Mouse (Mus musculus) adrenal gland, adult 2 months (tissue): ENCODE data around the gene Hyls1. TPM values are rescaled to one million over a fixed set of nuclear protein-coding genes. Genes with fewer than 3 reads are reported as not detected.

Source experiments
- DNase-seq: peaks from one replicate; pipeline ENCODE4 v3.0.0; 2021
- polyA plus RNA-seq: library from polyadenylated mRNA; depleted of rRNA; stranded (reverse); fragments of >200 nt; gene quantifications from 2 replicates; pipeline ENCODE4 v1.2.3, GENCODE M21; 2012
- total RNA-seq, 2 experiments: library from RNA; stranded (reverse); gene quantifications; 2 replicates each; pipeline ENCODE4 v1.2.3; 2021

Hyls1 gene
- total and polyA plus RNA-seq, 3 experiments, result 0.53 to 3.9 (median 3.6) TPM

- DNase-seq, result no peak
Measured at GRCm38 (mm10) chr9:35543099-35543860, 26.9 kb downstream of the Hyls1 start.

GRCm38 (mm10) chr9:35541941-35542340 lies 28.3 kb downstream of the Hyls1 start:
- no peak for DNase-seq

GRCm38 (mm10) chr9:35541488-35541887 lies 28.7 kb downstream of the Hyls1 start:
- peak; percentile 64 for DNase-seq

GRCm38 (mm10) chr9:35541024-35541423 lies 29.2 kb downstream of the Hyls1 start:
- no peak for DNase-seq

- DNase-seq, result no peak
Measured at GRCm38 (mm10) chr9:35539001-35539750, 31.0 kb downstream of the Hyls1 start.

GRCm38 (mm10) chr9:35535876-35536275 lies 34.3 kb downstream of the Hyls1 start:
- DNase-seq, result no peak

GRCm38 (mm10) chr9:35535110-35535509 lies 35.1 kb downstream of the Hyls1 start:
- DNase-seq, result peak; percentile 24

- DNase-seq, result no peak
Measured at GRCm38 (mm10) chr9:35533266-35533665, 36.9 kb downstream of the Hyls1 start.

- DNase-seq, result no peak
Measured at GRCm38 (mm10) chr9:35529796-35530195, 40.4 kb downstream of the Hyls1 start.

- DNase-seq, result no peak
Measured at GRCm38 (mm10) chr9:35529141-35529540, 41.1 kb downstream of the Hyls1 start.

- peak; percentile 64 for DNase-seq
Measured at GRCm38 (mm10) chr9:35523941-35524411, 46.2 kb downstream of the Hyls1 start.

- DNase-seq, result peak; percentile 23
Measured at GRCm38 (mm10) chr9:35523541-35523940, 46.7 kb downstream of the Hyls1 start.

- DNase-seq, result no peak
Measured at GRCm38 (mm10) chr9:35522821-35523515, 47.2 kb downstream of the Hyls1 start.

GRCm38 (mm10) chr9:35522241-35522640 lies 48.0 kb downstream of the Hyls1 start:
- no peak for DNase-seq

GRCm38 (mm10) chr9:35520631-35521348 lies 49.4 kb downstream of the Hyls1 start:
- DNase-seq, result no peak

GRCm38 (mm10) chr9:35518169-35518568 lies 52.0 kb downstream of the Hyls1 start, which contains the start of gene Gm1113:
Gene Gm1113 (minus strand): TSS chr9:35518269.
- DNase-seq, result no peak

- DNase-seq, result no peak
Measured at GRCm38 (mm10) chr9:35516711-35517110, 53.5 kb downstream of the Hyls1 start.

GRCm38 (mm10) chr9:35516182-35516581 lies 54.0 kb downstream of the Hyls1 start:
- DNase-seq, result no peak

- no peak for DNase-seq
Measured at GRCm38 (mm10) chr9:35513900-35514299, 56.3 kb downstream of the Hyls1 start.
